Mouse (Mus musculus) neural tube, embryonic 12.5 days (tissue): ENCODE data around the gene Chd4. TPM values are rescaled to one million over a fixed set of nuclear protein-coding genes. Genes with fewer than 3 reads are reported as not detected.

Experiments
- ATAC-seq: fragments of 200-750 bp; cut with Nextera tagmentation; 2 replicates; pipeline ENCODE4 v1.8.0; 2017; ENCODE audit warnings: low read depth, mild to moderate bottlenecking, moderate TSS enrichment, moderate library complexity; ENCODE audit not compliant: low FRiP score
- H3K27ac ChIP-seq: fragments of 300-500 bp; sonication (generic); 2 replicates; pipeline ENCODE4 v1.5.1; 2016
- H3K27me3 ChIP-seq: fragments of 300-500 bp; sonication (generic); replicated peaks from 2 replicates; pipeline ENCODE4 v1.6.1; 2016; ENCODE audit warnings: mild to moderate bottlenecking
- H3K36me3 ChIP-seq: fragments of 300-500 bp; sonication (generic); 2 replicates; pipeline ENCODE4 v1.6.1; 2016; ENCODE audit warnings: mild to moderate bottlenecking
- H3K4me1 ChIP-seq: fragments of 300-500 bp; sonication (generic); 2 replicates; pipeline ENCODE4 v1.6.1; 2016
- H3K4me2 ChIP-seq: fragments of 300-500 bp; sonication (generic); replicated peaks from 2 replicates; pipeline ENCODE4 v1.6.1; 2016; ENCODE audit warnings: mild to moderate bottlenecking
- H3K4me3 ChIP-seq: fragments of 300-500 bp; sonication (generic); 2 replicates; pipeline ENCODE4 v1.5.1; 2016
- H3K9ac ChIP-seq: fragments of 300-500 bp; sonication (generic); 2 replicates; pipeline ENCODE4 v1.6.1; 2016; ENCODE audit warnings: mild to moderate bottlenecking
- H3K9me3 ChIP-seq: fragments of 300-500 bp; sonication (generic); 2 replicates; pipeline ENCODE4 v1.6.1; 2016; ENCODE audit warnings: mild to moderate bottlenecking
- whole genome bisulfite sequencing: fragments of 180-500 bp; shearing (Covaris S2); methylation state at CpG from one replicate; pipeline ENCODE4 v1.1.7; 2016; 5-methylcytosine and 5-hydroxymethylcytosine counted together
- polyA plus RNA-seq: library from polyadenylated mRNA; unstranded; fragments of >200 nt; fragmentation: Nextera tagmentation; extraction: Ambion mirVana; gene quantifications from 2 replicates; pipeline ENCODE4 v1.2.1, GENCODE M21; 2016

The Chd4 gene
- polyA plus RNA-seq, 1 experiment from 2014 or later = 121 TPM

- peaks cover 67% of the 10 kb centered on the region for H3K36me3 ChIP-seq
- 0 out of 2 replicates have a peak overlapping the region, but pooled peaks have one; percentile 8 for H3K9ac ChIP-seq
- ATAC-seq = no peak
- H3K27me3 ChIP-seq = no peaks in the 10 kb centered on the region
- 92% methylated on average over 20 of the region's 20 CpGs for WGBS
- H3K4me3 ChIP-seq = no peak overlapping the region
- no peaks in the 10 kb centered on the region for H3K9me3 ChIP-seq
- no peak overlapping the region for H3K27ac ChIP-seq
- no peak overlapping the region for H3K4me2 ChIP-seq
- H3K4me1 ChIP-seq = peaks cover 10% of the 10 kb centered on the region
Observed at GRCm38 (mm10) chr6:125129710-125130402, 34.1 kb downstream of the Chd4 start.

- Histone ChIP-seq H3K4me2 (peak within 1 kb of the TSS; percentile 95), H3K27me3 (no peaks in the 10 kb centered on the region), H3K4me1 (peaks cover 10% of the 10 kb centered on the region), H3K9ac (peak within 1 kb of the TSS; percentile 56), H3K27ac (no peak within 1 kb of the TSS), H3K36me3 (peaks cover 65% of the 10 kb centered on the region), H3K9me3 (no peaks in the 10 kb centered on the region), H3K4me3 (peak within 1 kb of the TSS; percentile 87)
- under 1% methylated on average over 66 of the region's 66 CpGs for WGBS
- peak; percentile 95 for ATAC-seq
Observed at GRCm38 (mm10) chr6:125131302-125132156, 35.7 kb downstream of the Chd4 start, which contains the start of gene Nop2. Gene Nop2 (plus strand): TSS chr6:125131909.

- 8% methylated on average over 11 of the region's 11 CpGs for WGBS
Observed at GRCm38 (mm10) chr6:125132470-125132869, 36.7 kb downstream of the Chd4 start.

GRCm38 (mm10) chr6:125137002-125137671 lies 41.4 kb downstream of the Chd4 start:
- no peak overlapping the region for H3K27ac ChIP-seq
- ATAC-seq = no peak
- H3K9ac ChIP-seq = no peak overlapping the region
- WGBS = 87% methylated on average over 19 of the region's 19 CpGs
- H3K4me2 ChIP-seq = no peak overlapping the region
- H3K4me1 ChIP-seq = peaks cover 9% of the 10 kb centered on the region
- no peaks in the 10 kb centered on the region for H3K9me3 ChIP-seq
- no peak overlapping the region for H3K4me3 ChIP-seq
- peaks cover 86% of the 10 kb centered on the region for H3K36me3 ChIP-seq
- no peaks in the 10 kb centered on the region for H3K27me3 ChIP-seq

More at GRCm38 (mm10) chr6:125132470-125132869, 36.7 kb downstream of the Chd4 start:
- Histone ChIP-seq H3K4me2 (peak overlapping the region; percentile 95), H3K27me3 (no peaks in the 10 kb centered on the region), H3K9me3 (no peaks in the 10 kb centered on the region), H3K9ac (peak overlapping the region; percentile 56), H3K36me3 (peaks cover 64% of the 10 kb centered on the region), H3K4me3 (peak overlapping the region; percentile 87), H3K27ac (no peak overlapping the region), H3K4me1 (peaks cover 10% of the 10 kb centered on the region)
- ATAC-seq = no peak

- no peak overlapping the region for H3K4me3 ChIP-seq
- no peak for ATAC-seq
- H3K4me1 ChIP-seq = peaks cover 7% of the 10 kb centered on the region; the same call in 1 of the 2 replicates
- H3K9ac ChIP-seq = no peak overlapping the region
- 93% methylated on average over 7 of the region's 7 CpGs for WGBS
- H3K9me3 ChIP-seq = no peaks in the 10 kb centered on the region
- peaks cover 85% of the 10 kb centered on the region for H3K36me3 ChIP-seq
- no peaks in the 10 kb centered on the region for H3K27me3 ChIP-seq
- H3K4me2 ChIP-seq = no peak overlapping the region
- H3K27ac ChIP-seq = no peak overlapping the region
Observed at GRCm38 (mm10) chr6:125139747-125140146, 44.0 kb downstream of the Chd4 start.

- Histone ChIP-seq H3K27me3 (no peaks in the 10 kb centered on the region), H3K4me1 (peaks cover 31% of the 10 kb centered on the region), H3K9ac (no peak overlapping the region), H3K27ac (no peak overlapping the region), H3K36me3 (peaks cover 61% of the 10 kb centered on the region), H3K9me3 (no peaks in the 10 kb centered on the region), H3K4me2 (no peak overlapping the region), H3K4me3 (no peak overlapping the region)
- 93% methylated on average over 8 of the region's 8 CpGs for WGBS
- ATAC-seq = no peak
Observed at GRCm38 (mm10) chr6:125142436-125142835, 46.7 kb downstream of the Chd4 start.

- no peak overlapping the region for H3K27ac ChIP-seq
- no peaks in the 10 kb centered on the region for H3K9me3 ChIP-seq
- WGBS = 82% methylated on average over 3 of the region's 3 CpGs
- H3K36me3 ChIP-seq = peaks cover 56% of the 10 kb centered on the region
- ATAC-seq = no peak
- H3K27me3 ChIP-seq = no peaks in the 10 kb centered on the region
- peaks cover 37% of the 10 kb centered on the region for H3K4me1 ChIP-seq
- no peak overlapping the region for H3K4me2 ChIP-seq
- no peak overlapping the region for H3K4me3 ChIP-seq
- H3K9ac ChIP-seq = no peak overlapping the region
Observed at GRCm38 (mm10) chr6:125143128-125143527, 47.3 kb downstream of the Chd4 start.

GRCm38 (mm10) chr6:125143904-125144303 lies 48.1 kb downstream of the Chd4 start:
- ATAC-seq = no peak
- no peak overlapping the region for H3K27ac ChIP-seq
- no peaks in the 10 kb centered on the region for H3K27me3 ChIP-seq
- 89% methylated on average over 9 of the region's 9 CpGs for WGBS
- H3K4me3 ChIP-seq = no peak overlapping the region
- no peaks in the 10 kb centered on the region for H3K9me3 ChIP-seq
- H3K36me3 ChIP-seq = peaks cover 48% of the 10 kb centered on the region
- H3K4me1 ChIP-seq = peaks cover 45% of the 10 kb centered on the region
- no peak overlapping the region for H3K4me2 ChIP-seq
- H3K9ac ChIP-seq = no peak overlapping the region

- peak within 1 kb of the TSS; percentile 80 for H3K4me3 ChIP-seq
- H3K4me1 ChIP-seq = peaks cover 49% of the 10 kb centered on the region
- H3K27ac ChIP-seq = peak within 1 kb of the TSS; percentile 80
- peak within 1 kb of the TSS; percentile 94 for H3K9ac ChIP-seq
- H3K9me3 ChIP-seq = no peaks in the 10 kb centered on the region
- peaks cover 37% of the 10 kb centered on the region for H3K36me3 ChIP-seq
- H3K27me3 ChIP-seq = no peaks in the 10 kb centered on the region
- H3K4me2 ChIP-seq = peak within 1 kb of the TSS; percentile 93
- WGBS = under 1% methylated on average over 16 of the region's 16 CpGs
- peak; percentile 91 for ATAC-seq
Observed at GRCm38 (mm10) chr6:125145001-125145400, 49.2 kb downstream of the Chd4 start, which contains the start of gene Iffo1. Gene Iffo1 (plus strand): TSS chr6:125145241.

- H3K9ac ChIP-seq = peak overlapping the region; percentile 94
- ATAC-seq = peak; percentile 67
- no peaks in the 10 kb centered on the region for H3K27me3 ChIP-seq
- peak overlapping the region; percentile 80 for H3K27ac ChIP-seq
- H3K9me3 ChIP-seq = no peaks in the 10 kb centered on the region
- H3K4me3 ChIP-seq = peak overlapping the region; percentile 80
- H3K4me1 ChIP-seq = peaks cover 49% of the 10 kb centered on the region
- 1% methylated on average over 34 of the region's 35 CpGs for WGBS
- H3K36me3 ChIP-seq = peaks cover 32% of the 10 kb centered on the region
- peak overlapping the region; percentile 93 for H3K4me2 ChIP-seq
Observed at GRCm38 (mm10) chr6:125145479-125145951, 49.7 kb downstream of the Chd4 start.

GRCm38 (mm10) chr6:125146148-125146547 lies 50.4 kb downstream of the Chd4 start:
- H3K4me1 ChIP-seq = peaks cover 49% of the 10 kb centered on the region
- peak overlapping the region; percentile 93 for H3K4me2 ChIP-seq
- WGBS = 50% methylated on average over 7 of the region's 7 CpGs
- H3K9me3 ChIP-seq = no peaks in the 10 kb centered on the region
- ATAC-seq = no peak
- H3K36me3 ChIP-seq = peaks cover 29% of the 10 kb centered on the region
- 0 out of 2 replicates have a peak overlapping the region, but pooled peaks have one; percentile 80 for H3K27ac ChIP-seq
- no peaks in the 10 kb centered on the region for H3K27me3 ChIP-seq
- peak overlapping the region; percentile 80 for H3K4me3 ChIP-seq
- H3K9ac ChIP-seq = peak overlapping the region; percentile 94
